Mouse (Mus musculus) heart, adult 2 months (tissue): ENCODE data around the gene Polr1e.
A peak's percentile ranks its signal among the peaks of the same experiment; 100 is the strongest.

ENCODE experiments used
- CTCF ChIP-seq: fragments of 200-600 bp; IDR thresholded peaks from 2 replicates; pipeline ENCODE4 v1.8.1; 2022; ENCODE audit warnings: antibody characterized with exemption, mild to moderate bottlenecking, moderate library complexity
- POLR2A ChIP-seq: fragments of 200-500 bp; IDR thresholded peaks from 2 replicates; pipeline ENCODE4 v1.6.1; 2011; ENCODE audit warnings: mild to moderate bottlenecking, low read depth, low read length, control low read depth; ENCODE audit not compliant: insufficient read depth

- TF ChIP-seq POLR2A, result peak; percentile 84
- TF ChIP-seq CTCF, result peak; percentile 62
Measured at GRCm38 (mm10) chr4:44981280-44981973, 37.0 kb upstream of the Polr1e start, which contains the start of gene Grhpr.
